Mouse (Mus musculus): ENCODE results near the gene Pnrc2. TPM values are rescaled to one million over a fixed set of nuclear protein-coding genes. Genes with fewer than 3 reads are reported as not detected.

The Pnrc2 gene
- polyA plus RNA-seq, 1 experiment, result 37.3 TPM

DNA sequence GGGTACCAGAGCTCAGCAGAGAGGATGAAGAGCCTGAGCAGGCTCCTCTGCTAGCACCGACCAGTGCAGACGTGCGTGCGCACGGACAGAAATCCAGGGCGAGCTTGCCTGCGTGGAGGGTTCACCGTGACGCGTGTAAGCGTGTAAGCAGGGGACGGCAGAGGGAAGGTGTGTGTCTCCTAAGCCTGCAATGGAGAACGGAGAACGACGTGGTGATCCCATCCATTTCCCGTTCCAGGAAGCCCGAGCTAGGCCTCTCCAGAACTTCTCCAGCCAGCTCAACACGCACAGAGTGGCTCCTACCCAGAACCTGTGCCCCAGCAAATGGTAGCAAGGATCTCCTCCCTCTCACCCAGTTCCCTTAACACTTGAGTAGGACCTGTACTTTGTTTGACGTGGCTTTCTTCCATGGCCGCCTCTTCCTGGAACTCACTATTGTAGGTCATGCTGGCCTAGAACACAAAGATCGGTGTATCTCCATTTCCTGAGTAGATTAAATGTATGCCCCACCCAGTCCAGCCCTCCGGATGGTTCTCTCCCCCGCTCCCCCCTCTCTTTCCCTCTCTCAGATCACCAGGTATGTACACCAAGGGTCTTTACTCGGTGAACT is 14.9 kb upstream of the Pnrc2 start:
- peaks cover 4% of the 10 kb centered on the region; the same call in 1 of the 2 replicates for H3K4me1 ChIP-seq (ENCODE audit: control insufficient read depth, insufficient read depth, low read length)
- H3K4me3 ChIP-seq (replicated peaks; ENCODE audit: control insufficient read depth, low read depth, low read length), result no peak overlapping the region
- H3K27ac ChIP-seq (ENCODE audit: control insufficient read depth, insufficient read depth, low read depth, low read length, poor library complexity), result no peak overlapping the region
- TF ChIP-seq CTCF (IDR thresholded peaks at IDR 0.05; ENCODE audit: control insufficient read depth, insufficient read depth, low read length) (no peak), POLR2A (IDR thresholded peaks at IDR 0.05; ENCODE audit: borderline replicate concordance, control insufficient read depth, low read depth, low read length) (peak; percentile 11; the same call in 1 of the 2 replicates)
- 87% methylated on average over 24 of the region's 24 CpGs for WGBS

- no peak overlapping the region for H3K27ac ChIP-seq (ENCODE audit: control insufficient read depth, insufficient read depth, low read depth, low read length, poor library complexity)
- peaks cover 3% of the 10 kb centered on the region; the same call in 1 of the 2 replicates for H3K4me1 ChIP-seq (ENCODE audit: control insufficient read depth, insufficient read depth, low read length)
- TF ChIP-seq POLR2A (IDR thresholded peaks at IDR 0.05; ENCODE audit: borderline replicate concordance, control insufficient read depth, low read depth, low read length) (no peak), CTCF (IDR thresholded peaks at IDR 0.05; ENCODE audit: control insufficient read depth, insufficient read depth, low read length) (no peak)
- H3K4me3 ChIP-seq (replicated peaks; ENCODE audit: control insufficient read depth, low read depth, low read length), result no peak overlapping the region
- 76% methylated on average over 4 of the region's 4 CpGs for WGBS
These were observed 12.5 kb upstream of the Pnrc2 start for GRCm38 (mm10) chr4:135886184-135886583.

- no peak overlapping the region for H3K4me3 ChIP-seq (replicated peaks; ENCODE audit: control insufficient read depth, low read depth, low read length)
- TF ChIP-seq CTCF (IDR thresholded peaks at IDR 0.05; ENCODE audit: control insufficient read depth, insufficient read depth, low read length) (no peak), POLR2A (IDR thresholded peaks at IDR 0.05; ENCODE audit: borderline replicate concordance, control insufficient read depth, low read depth, low read length) (no peak)
- H3K4me1 ChIP-seq (ENCODE audit: control insufficient read depth, insufficient read depth, low read length), result peaks cover 1% of the 10 kb centered on the region; the same call in 1 of the 2 replicates
- 89% methylated on average over 12 of the region's 12 CpGs for WGBS
- H3K27ac ChIP-seq (ENCODE audit: control insufficient read depth, insufficient read depth, low read depth, low read length, poor library complexity), result no peak overlapping the region
These were observed 12.0 kb upstream of the Pnrc2 start for GRCm38 (mm10) chr4:135885676-135886075.

DNA sequence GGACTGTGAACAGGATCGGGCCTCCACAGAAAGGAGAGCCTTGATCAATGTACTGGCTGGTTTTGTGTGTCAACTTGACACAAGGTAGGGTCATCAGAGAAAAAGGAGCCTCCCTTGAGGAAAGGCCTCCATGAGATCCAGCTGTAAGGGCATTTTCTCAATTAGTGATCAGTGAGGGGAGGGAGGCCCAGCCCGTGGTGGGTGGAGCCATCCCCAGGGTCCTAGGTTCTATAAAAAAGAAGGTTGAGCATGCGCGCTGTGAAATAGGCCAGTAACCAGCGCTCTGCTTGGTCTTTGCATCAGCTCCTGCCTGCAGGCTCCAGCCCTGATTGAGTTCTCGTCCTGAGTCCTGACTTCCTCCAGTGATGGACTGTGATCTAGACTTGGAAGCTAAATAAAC is 10.9 kb upstream of the Pnrc2 start:
- H3K27ac ChIP-seq (ENCODE audit: control insufficient read depth, insufficient read depth, low read depth, low read length, poor library complexity), result no peak overlapping the region
- 83% methylated on average over 6 of the region's 6 CpGs for WGBS
- H3K4me1 ChIP-seq (ENCODE audit: control insufficient read depth, insufficient read depth, low read length), result 0 out of 2 replicates have a peak, but pooled peaks cover 1% of the 10 kb centered on the region
- TF ChIP-seq CTCF (IDR thresholded peaks at IDR 0.05; ENCODE audit: control insufficient read depth, insufficient read depth, low read length) (no peak), POLR2A (IDR thresholded peaks at IDR 0.05; ENCODE audit: borderline replicate concordance, control insufficient read depth, low read depth, low read length) (no peak)
- H3K4me3 ChIP-seq (replicated peaks; ENCODE audit: control insufficient read depth, low read depth, low read length), result no peak overlapping the region

GRCm38 (mm10) chr4:135883881-135884516 is 10.3 kb upstream of the Pnrc2 start:
- H3K4me3 ChIP-seq (replicated peaks; ENCODE audit: control insufficient read depth, low read depth, low read length), result no peak overlapping the region
- no peak overlapping the region for H3K27ac ChIP-seq (ENCODE audit: control insufficient read depth, insufficient read depth, low read depth, low read length, poor library complexity)
- TF ChIP-seq POLR2A (IDR thresholded peaks at IDR 0.05; ENCODE audit: borderline replicate concordance, control insufficient read depth, low read depth, low read length) (no peak), CTCF (IDR thresholded peaks at IDR 0.05; ENCODE audit: control insufficient read depth, insufficient read depth, low read length) (no peak)
- 0 out of 2 replicates have a peak, but pooled peaks cover 1% of the 10 kb centered on the region for H3K4me1 ChIP-seq (ENCODE audit: control insufficient read depth, insufficient read depth, low read length)
- 35% methylated on average over 7 of the region's 7 CpGs for WGBS

- no peak overlapping the region for H3K27ac ChIP-seq (ENCODE audit: control insufficient read depth, insufficient read depth, low read depth, low read length, poor library complexity)
These were observed 9.8 kb upstream of the Pnrc2 start for GRCm38 (mm10) chr4:135883401-135883851.

DNA sequence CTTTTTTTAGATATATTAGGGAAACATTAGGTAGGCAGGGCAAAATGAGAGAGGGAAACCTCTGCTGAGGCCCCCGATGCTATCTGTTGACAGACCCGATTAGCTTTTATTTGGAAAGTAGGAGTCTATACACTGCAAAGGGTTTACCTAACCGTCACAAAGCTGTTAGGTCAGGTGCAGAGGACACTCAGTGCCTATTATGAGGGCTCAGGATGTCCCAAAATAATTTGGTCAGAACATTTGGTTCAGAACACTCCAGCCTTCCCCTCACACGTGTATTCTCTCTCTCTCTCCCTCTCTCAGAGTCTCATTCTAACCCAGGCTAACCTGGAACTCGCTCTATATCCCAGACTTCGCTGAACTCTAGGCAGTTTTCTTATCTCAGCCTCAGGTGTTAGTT is 8.4 kb upstream of the Pnrc2 start:
- Histone ChIP-seq H3K4me3 (replicated peaks; ENCODE audit: control insufficient read depth, low read depth, low read length) (no peak overlapping the region), H3K4me1 (ENCODE audit: control insufficient read depth, insufficient read depth, low read length) (peaks cover under 1% of the 10 kb centered on the region; the same call in 1 of the 2 replicates), H3K27ac (ENCODE audit: control insufficient read depth, insufficient read depth, low read depth, low read length, poor library complexity) (no peak overlapping the region)
- TF ChIP-seq CTCF (IDR thresholded peaks at IDR 0.05; ENCODE audit: control insufficient read depth, insufficient read depth, low read length) (no peak), POLR2A (IDR thresholded peaks at IDR 0.05; ENCODE audit: borderline replicate concordance, control insufficient read depth, low read depth, low read length) (no peak)
- 74% methylated on average over 6 of the region's 6 CpGs for WGBS

More at GRCm38 (mm10) chr4:135883401-135883851, 9.8 kb upstream of the Pnrc2 start:
- no peak overlapping the region for H3K4me3 ChIP-seq (replicated peaks; ENCODE audit: control insufficient read depth, low read depth, low read length)
- 0 out of 2 replicates have a peak, but pooled peaks cover under 1% of the 10 kb centered on the region for H3K4me1 ChIP-seq (ENCODE audit: control insufficient read depth, insufficient read depth, low read length)
- WGBS, result 74% methylated on average over 10 of the region's 10 CpGs
- TF ChIP-seq POLR2A (IDR thresholded peaks at IDR 0.05; ENCODE audit: borderline replicate concordance, control insufficient read depth, low read depth, low read length), result no peak
- no peak for TF ChIP-seq CTCF (IDR thresholded peaks at IDR 0.05; ENCODE audit: control insufficient read depth, insufficient read depth, low read length)

DNA sequence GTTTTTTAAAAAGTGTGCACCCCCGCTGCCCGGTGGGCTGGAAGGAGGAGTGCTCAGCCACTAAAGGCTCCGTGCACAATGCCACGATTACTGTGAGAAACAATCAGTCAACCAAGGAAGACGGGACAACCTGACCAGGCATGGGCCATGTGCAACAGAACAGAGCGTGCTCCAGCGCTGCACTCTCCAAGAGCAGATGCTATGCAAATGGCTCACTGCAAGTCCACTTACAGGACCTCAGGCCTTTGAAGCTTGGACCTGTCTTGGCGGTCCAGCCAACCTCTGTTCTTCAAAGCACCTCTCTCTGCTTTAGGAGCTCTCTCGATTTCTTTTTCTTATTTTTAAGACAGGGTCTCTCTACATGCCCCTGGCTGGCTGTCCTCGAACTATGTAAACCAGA is 6.9 kb upstream of the Pnrc2 start:
- Histone ChIP-seq H3K27ac (ENCODE audit: control insufficient read depth, insufficient read depth, low read depth, low read length, poor library complexity) (no peak overlapping the region), H3K4me3 (replicated peaks; ENCODE audit: control insufficient read depth, low read depth, low read length) (no peak overlapping the region), H3K4me1 (ENCODE audit: control insufficient read depth, insufficient read depth, low read length) (peaks cover 6% of the 10 kb centered on the region; the same call in 1 of the 2 replicates)
- TF ChIP-seq POLR2A (IDR thresholded peaks at IDR 0.05; ENCODE audit: borderline replicate concordance, control insufficient read depth, low read depth, low read length) (no peak), CTCF (IDR thresholded peaks at IDR 0.05; ENCODE audit: control insufficient read depth, insufficient read depth, low read length) (no peak)
- WGBS, result 91% methylated on average over 10 of the region's 10 CpGs
